Mouse (Mus musculus) testis, adult 2 months (tissue): Measurements from ENCODE around the gene Mgll. TPM values are rescaled to one million over a fixed set of nuclear protein-coding genes. Genes with fewer than 3 reads are reported as not detected.

ENCODE experiments used
- H3K27ac ChIP-seq: fragments of 200-500 bp; 2 replicates; pipeline ENCODE4 v1.5.1; 2012; ENCODE audit warnings: low read depth, low read length; ENCODE audit not compliant: control insufficient read depth, insufficient read depth
- H3K27me3 ChIP-seq: fragments of 200-500 bp; 2 replicates; pipeline ENCODE4 v1.6.1; 2012; ENCODE audit warnings: mild to moderate bottlenecking, low read length, moderate library complexity; ENCODE audit not compliant: control insufficient read depth, insufficient read depth
- H3K36me3 ChIP-seq: fragments of 200-500 bp; 2 replicates; pipeline ENCODE4 v1.6.1; 2012; ENCODE audit warnings: mild to moderate bottlenecking, low read length; ENCODE audit not compliant: control insufficient read depth, insufficient read depth
- H3K4me1 ChIP-seq: fragments of 200-500 bp; 2 replicates; pipeline ENCODE4 v1.6.1; 2012; ENCODE audit warnings: low read length; ENCODE audit not compliant: control insufficient read depth, insufficient read depth
- H3K4me3 ChIP-seq: fragments of 200-500 bp; 2 replicates; pipeline ENCODE4 v1.5.1; 2012; ENCODE audit warnings: low read depth, mild to moderate bottlenecking, low read length, moderate library complexity, mixed read lengths; ENCODE audit not compliant: control insufficient read depth
- CTCF ChIP-seq: fragments of 200-500 bp; IDR thresholded peaks from 2 replicates; pipeline ENCODE4 v1.5.1; 2012; ENCODE audit warnings: low read depth, mild to moderate bottlenecking, inconsistent platforms, low read length, moderate library complexity; ENCODE audit not compliant: control insufficient read depth, insufficient read depth, insufficient replicate concordance
- POLR2A ChIP-seq: fragments of 200-500 bp; IDR thresholded peaks from 2 replicates; pipeline ENCODE4 v1.6.1; 2012; ENCODE audit warnings: low read depth, mild to moderate bottlenecking, inconsistent platforms, low read length, moderate library complexity; ENCODE audit not compliant: control insufficient read depth
- polyA plus RNA-seq: library from polyadenylated mRNA; depleted of rRNA; stranded (reverse); fragments of >200 nt; gene quantifications from 2 replicates; pipeline ENCODE4 v1.2.3, GENCODE M21; 2012

Gene Mgll
- polyA plus RNA-seq, 1 experiment, result 38.5 TPM

DNA sequence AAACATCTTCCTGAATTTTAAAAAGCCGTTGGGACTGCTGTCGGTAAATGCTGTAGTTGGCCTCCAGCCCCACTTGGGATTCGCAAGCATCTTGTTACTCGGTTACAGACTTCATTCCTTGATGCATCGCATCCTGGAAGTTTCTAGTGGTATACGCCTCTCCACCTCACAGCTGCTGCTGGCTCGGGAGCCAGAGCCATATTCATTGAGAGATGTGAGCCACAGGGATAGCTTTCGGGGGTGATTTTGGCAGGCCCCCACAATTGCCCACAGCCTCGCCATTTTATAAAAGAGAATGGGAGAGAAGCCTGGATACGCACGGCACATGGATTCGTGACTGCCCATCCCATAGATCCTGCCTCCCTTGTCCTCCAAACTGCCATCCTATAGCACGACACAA, 69.7 kb downstream of the Mgll start:
- TF ChIP-seq CTCF (no peak), POLR2A (no peak)
- H3K4me3 ChIP-seq, result no peak overlapping the region
- no peaks in the 10 kb centered on the region; the same call in 1 of the 2 replicates for H3K36me3 ChIP-seq
- no peak overlapping the region for H3K27ac ChIP-seq
- no peaks in the 10 kb centered on the region for H3K27me3 ChIP-seq
- peaks cover 2% of the 10 kb centered on the region for H3K4me1 ChIP-seq

DNA sequence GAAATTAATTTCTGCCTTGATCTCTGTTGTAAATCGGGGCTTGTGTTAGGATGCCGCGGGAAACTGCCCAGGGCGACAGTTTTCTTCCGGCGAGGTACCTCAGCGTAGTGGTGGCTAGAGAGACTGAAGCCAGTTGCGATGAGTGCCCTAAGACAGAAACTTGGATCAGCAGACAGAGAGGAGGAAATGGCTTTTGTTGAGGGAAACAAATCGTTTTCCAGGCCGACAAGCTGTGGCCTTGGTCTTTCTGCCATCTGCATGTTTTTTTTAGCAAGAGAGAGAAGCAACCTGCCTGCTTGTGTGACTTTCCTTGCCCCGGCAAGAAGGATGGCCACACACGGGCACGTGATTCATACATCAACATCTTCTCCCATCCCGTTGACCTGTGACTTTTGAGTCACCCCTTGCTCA, 70.4 kb downstream of the Mgll start:
- H3K4me1 ChIP-seq, result peaks cover 2% of the 10 kb centered on the region
- no peaks in the 10 kb centered on the region; the same call in 1 of the 2 replicates for H3K36me3 ChIP-seq
- H3K27ac ChIP-seq, result no peak overlapping the region
- H3K27me3 ChIP-seq, result no peaks in the 10 kb centered on the region
- no peak for TF ChIP-seq POLR2A
- H3K4me3 ChIP-seq, result no peak overlapping the region

DNA sequence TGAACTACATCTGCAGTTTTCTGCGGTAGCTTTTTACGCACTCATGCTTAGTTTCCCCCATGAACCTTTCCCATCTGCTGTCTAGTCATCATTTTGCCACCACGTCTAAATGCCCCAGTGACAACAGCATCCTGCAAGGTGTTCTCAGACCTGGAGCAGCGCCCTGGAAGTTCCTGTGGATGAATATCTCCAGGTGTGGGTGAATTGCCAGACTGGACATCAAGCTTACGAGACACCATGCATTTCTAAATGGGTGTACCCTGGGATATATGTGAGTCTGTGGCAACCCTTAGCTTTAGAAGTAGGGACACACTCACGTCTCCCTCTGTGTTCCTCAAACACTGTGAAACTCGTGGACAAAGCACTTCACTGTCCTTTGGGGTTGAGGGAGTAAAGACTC, 76.0 kb downstream of the Mgll start:
- Histone ChIP-seq H3K36me3 (no peaks in the 10 kb centered on the region; the same call in 1 of the 2 replicates), H3K4me3 (no peak overlapping the region), H3K27ac (no peak overlapping the region), H3K4me1 (no peaks in the 10 kb centered on the region), H3K27me3 (no peaks in the 10 kb centered on the region)
- TF ChIP-seq CTCF (no peak), POLR2A (no peak)

DNA sequence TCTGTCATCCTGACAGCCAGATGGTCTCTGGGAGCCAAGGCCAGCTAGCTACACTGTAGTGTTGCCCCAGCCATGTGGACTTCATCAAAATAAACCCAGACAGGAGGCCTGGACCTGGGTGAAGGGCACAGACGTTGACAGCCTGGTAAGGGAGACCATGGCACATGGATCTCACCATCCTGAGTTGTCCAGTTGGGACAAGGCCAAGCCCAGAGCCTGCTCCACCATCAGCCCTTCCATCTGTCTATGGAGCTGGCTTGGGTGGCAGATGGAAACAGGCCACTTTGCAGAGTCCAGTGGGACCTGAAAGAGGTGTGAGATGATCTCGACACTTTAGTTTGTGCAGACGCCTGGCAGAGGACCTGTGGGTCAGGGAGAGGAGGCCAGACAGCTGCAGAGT, 76.5 kb downstream of the Mgll start:
- Histone ChIP-seq H3K27ac (no peak overlapping the region), H3K27me3 (no peaks in the 10 kb centered on the region), H3K4me3 (no peak overlapping the region), H3K4me1 (no peaks in the 10 kb centered on the region), H3K36me3 (no peaks in the 10 kb centered on the region; the same call in 1 of the 2 replicates)
- no peak for TF ChIP-seq CTCF
- no peak for TF ChIP-seq POLR2A

DNA sequence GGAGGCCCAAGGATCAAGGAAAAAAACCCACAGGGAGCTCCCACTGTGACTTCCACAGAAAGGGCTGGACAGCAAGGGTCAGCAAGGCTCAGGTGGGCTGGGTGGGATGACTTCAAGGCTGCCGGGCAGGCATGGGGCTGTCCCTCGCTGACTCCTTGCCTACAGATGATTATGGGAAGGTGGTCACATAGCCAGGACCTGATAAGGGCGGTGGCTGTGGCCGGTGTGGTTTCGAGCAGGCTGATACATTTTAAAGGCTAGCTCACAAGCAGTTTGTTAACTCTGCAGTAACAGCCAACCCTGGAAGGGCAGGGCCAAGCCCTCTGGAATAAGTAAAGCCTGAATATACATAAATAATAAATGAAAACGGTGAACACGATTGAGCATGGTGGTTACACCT, 78.8 kb downstream of the Mgll start:
- H3K4me1 ChIP-seq, result no peaks in the 10 kb centered on the region
- no peak overlapping the region for H3K27ac ChIP-seq
- no peak for TF ChIP-seq POLR2A
- TF ChIP-seq CTCF, result no peak
- H3K27me3 ChIP-seq, result no peaks in the 10 kb centered on the region
- no peak overlapping the region for H3K4me3 ChIP-seq
- no peaks in the 10 kb centered on the region for H3K36me3 ChIP-seq

DNA sequence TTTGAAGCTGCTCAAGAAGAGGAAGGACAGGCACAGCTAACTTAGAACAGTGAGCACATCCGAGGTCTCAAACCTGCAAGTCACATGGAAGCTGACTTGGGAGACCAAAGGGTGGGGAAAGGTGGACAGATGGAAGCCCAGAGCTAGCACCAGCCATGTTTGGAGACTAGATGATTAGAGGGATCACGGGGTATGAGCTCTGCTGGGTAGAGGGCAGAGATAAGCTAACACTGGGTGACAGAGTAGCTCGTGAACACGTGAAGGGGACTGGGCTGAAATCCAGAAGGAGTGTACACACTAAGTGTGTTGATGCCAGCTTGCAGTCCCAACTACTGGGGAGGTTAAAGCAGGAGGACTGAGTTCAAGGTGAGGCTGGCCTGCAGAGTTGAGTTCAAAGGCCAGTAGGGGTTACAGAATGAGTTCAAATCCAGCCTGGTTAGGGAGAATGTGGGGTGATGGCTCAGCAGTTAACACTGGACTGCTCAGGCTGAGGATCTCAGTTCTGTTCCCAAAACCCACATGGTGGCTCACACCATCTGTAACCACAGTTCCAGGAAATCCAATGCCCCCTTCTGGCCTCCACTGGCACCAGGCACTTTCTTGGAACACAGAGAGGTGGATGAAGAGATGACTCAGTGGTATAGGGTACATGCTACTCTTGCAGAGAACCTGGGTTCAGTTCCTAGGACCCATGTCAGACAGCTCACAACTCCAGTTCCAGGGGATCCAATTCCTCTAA, 79.9 kb downstream of the Mgll start:
- no peaks in the 10 kb centered on the region for H3K27me3 ChIP-seq
- no peaks in the 10 kb centered on the region for H3K36me3 ChIP-seq

DNA sequence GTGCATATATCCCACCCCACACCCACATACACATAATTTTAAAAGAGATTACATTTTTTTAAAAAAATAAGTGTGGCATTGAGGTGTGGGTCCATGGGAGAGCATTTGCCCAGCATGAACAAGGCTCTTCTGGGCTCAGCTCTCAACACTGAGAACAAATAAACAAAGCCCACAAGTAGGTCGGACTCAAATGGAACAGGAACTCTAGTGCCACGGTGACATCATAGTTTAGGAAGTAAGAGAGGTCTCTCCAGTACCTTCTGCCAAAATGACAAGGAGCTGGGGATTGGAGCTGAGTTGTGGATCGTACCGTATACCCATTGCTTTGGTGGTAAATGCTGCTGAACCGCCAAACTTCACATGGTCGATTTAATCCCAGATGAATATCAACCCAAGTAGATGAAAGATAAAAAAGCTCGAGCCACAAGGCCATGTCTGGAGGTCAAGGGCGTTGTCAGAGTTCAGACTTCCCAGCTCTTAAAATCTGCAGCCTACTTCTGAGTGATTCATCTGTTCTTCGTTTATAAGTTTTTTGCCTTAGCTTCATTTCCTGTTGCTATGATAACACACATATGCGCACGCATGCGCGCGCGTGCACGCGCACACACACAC, 80.9 kb downstream of the Mgll start:
- Histone ChIP-seq H3K4me1 (no peaks in the 10 kb centered on the region), H3K36me3 (no peaks in the 10 kb centered on the region), H3K27ac (no peak overlapping the region), H3K4me3 (no peak overlapping the region), H3K27me3 (no peaks in the 10 kb centered on the region)
- TF ChIP-seq POLR2A, result no peak
- TF ChIP-seq CTCF, result no peak

More for the DNA sequence above, 79.9 kb downstream of the Mgll start:
- no peak overlapping the region for H3K4me3 ChIP-seq
- no peaks in the 10 kb centered on the region for H3K4me1 ChIP-seq
- H3K27ac ChIP-seq, result no peak overlapping the region
- TF ChIP-seq CTCF (no peak), POLR2A (no peak)
